Comparison of ENCODE assay signal across 8 mouse cellular contexts in genomic region chr9:57835841-57836514, GRCm38 (mm10). TPM values are rescaled to one million over a fixed set of nuclear protein-coding genes. Genes with fewer than 3 reads are reported as not detected.
DNase-seq lines count a peak whose midpoint lies in the region; ATAC-seq lines count a peak whose summit lies in the region.

No protein-coding gene starts in this region.

- H3K4me3 ChIP-seq in embryonic facial prominence, embryonic 14.5 days (ENCODE audit: low read depth, low read length): peak overlapping the region; percentile 80
- H3K4me3 ChIP-seq in limb, embryonic 15.5 days: peak overlapping the region; percentile 76
- peak overlapping the region; percentile 65 for H3K4me3 ChIP-seq in stomach, embryonic 14.5 days (ENCODE audit: low read depth, low read length)

- no peaks in the 10 kb centered on the region for H3K36me3 ChIP-seq in embryonic facial prominence, embryonic 14.5 days (ENCODE audit: control insufficient read depth, insufficient read depth, low read length)
- no peaks in the 10 kb centered on the region for H3K36me3 ChIP-seq in limb, embryonic 15.5 days
- no peaks in the 10 kb centered on the region for H3K36me3 ChIP-seq in stomach, embryonic 14.5 days (ENCODE audit: control insufficient read depth, insufficient read depth, low read length)

- H3K9ac ChIP-seq in embryonic facial prominence, embryonic 14.5 days (ENCODE audit: low read depth, low read length): peak overlapping the region; percentile 70
- H3K9ac ChIP-seq in limb, embryonic 15.5 days: peak overlapping the region; percentile 51
- H3K9ac ChIP-seq in stomach, embryonic 14.5 days (replicated peaks; ENCODE audit: low read depth, low read length): peak overlapping the region; percentile 33; the same call in 1 of the 2 replicates

- H3K27me3 ChIP-seq in embryonic facial prominence, embryonic 14.5 days (replicated peaks; ENCODE audit: control insufficient read depth, insufficient read depth, low read length): 0 out of 2 replicates have a peak, but pooled peaks cover 4% of the 10 kb centered on the region
- H3K27me3 ChIP-seq in limb, embryonic 15.5 days: peaks cover 24% of the 10 kb centered on the region
- no peaks in the 10 kb centered on the region for H3K27me3 ChIP-seq in stomach, embryonic 14.5 days (ENCODE audit: control insufficient read depth, insufficient read depth, low read length)

- H3K9me3 ChIP-seq in embryonic facial prominence, embryonic 14.5 days (ENCODE audit: control insufficient read depth, low read length): no peaks in the 10 kb centered on the region
- no peaks in the 10 kb centered on the region for H3K9me3 ChIP-seq in limb, embryonic 15.5 days
- H3K9me3 ChIP-seq in stomach, embryonic 14.5 days (ENCODE audit: control insufficient read depth, low read depth, low read length): no peaks in the 10 kb centered on the region

- H3K4me2 ChIP-seq in embryonic facial prominence, embryonic 14.5 days (ENCODE audit: low read depth, low read length): peak overlapping the region; percentile 87
- H3K4me2 ChIP-seq in limb, embryonic 15.5 days: peak overlapping the region; percentile 95
- peak overlapping the region; percentile 83 for H3K4me2 ChIP-seq in stomach, embryonic 14.5 days (replicated peaks; ENCODE audit: low read depth, low read length)

- no peak for ATAC-seq in cerebellum, adult (ENCODE audit: insufficient number of reproducible peaks, low FRiP score, low TSS enrichment)
- no peak for ATAC-seq in embryonic facial prominence, embryonic 14.5 days (ENCODE audit: low read depth)
- no peak for ATAC-seq in limb, embryonic 15.5 days (ENCODE audit: insufficient number of reproducible peaks, low FRiP score, low TSS enrichment, low read depth)
- no peak for ATAC-seq in stomach, embryonic 14.5 days (ENCODE audit: insufficient number of reproducible peaks, insufficient read depth, low FRiP score, low read depth)

- 1% methylated on average over 22 of the region's 22 CpGs for WGBS in embryonic facial prominence, embryonic 14.5 days
- WGBS in limb, embryonic 15.5 days: 2% methylated on average over 22 of the region's 22 CpGs
- WGBS in stomach, embryonic 14.5 days: under 1% methylated on average over 22 of the region's 22 CpGs

- H3K27ac ChIP-seq in embryonic facial prominence, embryonic 14.5 days (replicated peaks; ENCODE audit: low read depth, low read length): no peak overlapping the region; the same call in 1 of the 2 replicates
- H3K27ac ChIP-seq in limb, embryonic 15.5 days: no peak overlapping the region
- H3K27ac ChIP-seq in stomach, embryonic 14.5 days (ENCODE audit: low read length): no peak overlapping the region

- peak; percentile 18 for DNase-seq in cerebellum, adult 9-10 months
- peak; percentile 16 for DNase-seq in 3T3-L1 (ENCODE audit: low read depth, low spot score)
- DNase-seq in embryonic facial prominence, embryonic 14.5 days (ENCODE audit: low spot score): no peak
- no peak for DNase-seq in spleen, postnatal 36 days (ENCODE audit: low spot score in 2 of 2)
- no peak for DNase-seq in thymus, postnatal 25 days

- peaks cover 16% of the 10 kb centered on the region for H3K4me1 ChIP-seq in embryonic facial prominence, embryonic 14.5 days (ENCODE audit: control insufficient read depth, insufficient read depth, low read length)
- H3K4me1 ChIP-seq in limb, embryonic 15.5 days: peaks cover 39% of the 10 kb centered on the region
- peaks cover 11% of the 10 kb centered on the region for H3K4me1 ChIP-seq in stomach, embryonic 14.5 days (ENCODE audit: control insufficient read depth, insufficient read depth, low read length)

RNA-seq across cellular contexts. Expression of gene Arid3b, which starts 0.6 kb away (rescaled TPM):
- polyA plus RNA-seq in embryonic facial prominence, embryonic 14.5 days (2014; fragmentation: Nextera tagmentation; extraction: Ambion mirVana): 3.8 and 4.1 TPM in 2 replicates
- 3.6 and 3.8 TPM in 2 replicates for polyA plus RNA-seq in limb, embryonic 15.5 days (2015; fragmentation: Nextera tagmentation; extraction: Ambion mirVana)
- polyA plus RNA-seq in stomach, embryonic 14.5 days (2014; fragmentation: Nextera tagmentation; extraction: Ambion mirVana): 5.5 and 8.5 TPM in 2 replicates

Comparison
In these comparisons a context has a peak if more than half of its experiments do, and no peak if none do; other contexts are left out.
1. DNase-seq: peak in cerebellum, adult 9-10 months (single experiment) and 3T3-L1 (single experiment); none in embryonic facial prominence, embryonic 14.5 days (single experiment), spleen, postnatal 36 days (0 of 2) and thymus, postnatal 25 days (single experiment).
2. Peak in every context shown above with its lines, with median percentiles within 50 percentile points of each other: H3K4me2 ChIP-seq, H3K4me3 ChIP-seq and H3K9ac ChIP-seq.